Mouse (Mus musculus): ENCODE measurements around the gene Polr3gl. TPM values are rescaled to one million over a fixed set of nuclear protein-coding genes. Genes with fewer than 3 reads are reported as not detected.

Polr3gl gene
- polyA plus RNA-seq, 1 experiment = 9.2 TPM

- 88% methylated on average over 19 of the region's 19 CpGs for WGBS
- H3K4me1 ChIP-seq (ENCODE audit: control insufficient read depth, insufficient read depth, insufficient read length) = peaks cover 19% of the 10 kb centered on the region; the same call in 1 of the 2 replicates
- no peaks in the 10 kb centered on the region for H3K36me3 ChIP-seq (ENCODE audit: control insufficient read depth, insufficient read depth, low read length)
- no peak for TF ChIP-seq POLR2A (IDR thresholded peaks at IDR 0.05; ENCODE audit: low read depth, low read length)
- no peak for TF ChIP-seq CTCF (IDR thresholded peaks at IDR 0.05; ENCODE audit: extremely low read depth, insufficient read depth, insufficient read length, insufficient replicate concordance)
- H3K27me3 ChIP-seq (ENCODE audit: control insufficient read depth, insufficient read depth, low read length) = no peaks in the 10 kb centered on the region
- no peak overlapping the region for H3K27ac ChIP-seq (ENCODE audit: insufficient read depth, low read length)
- DNase-seq (ENCODE audit: low read depth in 1 of 2, low spot score in 2 of 2) = no peak
- H3K4me3 ChIP-seq (ENCODE audit: extremely low read depth, insufficient read depth, insufficient read length) = no peak overlapping the region
These were observed 20.1 kb downstream of the Polr3gl start for GRCm38 (mm10) chr3:96573611-96574511.

DNA sequence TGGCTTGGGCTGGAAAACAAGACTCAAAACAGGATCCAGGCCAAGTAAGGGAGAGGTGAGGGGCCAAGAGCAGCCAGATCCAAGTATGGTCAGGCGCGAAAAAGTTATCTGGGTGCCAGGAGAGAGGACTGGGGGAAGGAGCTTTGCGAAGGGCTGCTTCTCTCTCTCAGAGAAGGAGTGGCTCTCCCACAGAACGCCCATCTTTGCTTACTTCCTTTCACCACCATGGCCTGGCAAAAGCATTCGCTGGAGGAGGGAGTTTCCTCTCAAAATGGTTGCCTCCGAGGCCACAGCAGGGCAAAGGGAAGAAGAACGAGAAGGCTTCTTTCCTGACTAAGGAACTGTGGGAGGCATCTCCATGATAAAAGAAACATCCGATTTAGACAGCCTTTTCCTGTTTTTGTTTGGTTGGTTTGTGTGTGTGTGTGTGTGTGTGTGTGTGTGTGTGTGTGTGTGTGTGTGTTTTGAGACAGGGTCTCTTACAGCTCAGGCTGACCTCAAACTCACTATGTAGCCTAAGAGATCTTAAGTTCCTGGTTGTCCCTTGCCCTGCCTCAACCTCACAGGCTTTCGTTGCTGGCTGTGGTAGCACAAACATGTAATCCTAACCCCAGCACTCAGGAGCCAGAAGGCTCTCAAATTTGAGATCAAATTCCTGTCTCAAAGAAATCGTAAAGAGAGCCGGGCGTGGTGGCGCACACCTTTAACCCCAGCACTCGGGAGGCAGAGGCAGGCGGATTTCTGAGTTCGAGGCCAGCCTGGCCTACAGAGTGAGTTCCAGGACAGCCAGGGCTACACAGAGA is 21.9 kb downstream of the Polr3gl start:
- TF ChIP-seq CTCF (IDR thresholded peaks at IDR 0.05; ENCODE audit: extremely low read depth, insufficient read depth, insufficient read length, insufficient replicate concordance) = no peak
- TF ChIP-seq POLR2A (IDR thresholded peaks at IDR 0.05; ENCODE audit: low read depth, low read length) = no peak
- 66% methylated on average over 16 of the region's 16 CpGs for WGBS
- H3K4me1 ChIP-seq (ENCODE audit: control insufficient read depth, insufficient read depth, insufficient read length) = peaks cover 22% of the 10 kb centered on the region
- peak overlapping the region; percentile 50 for H3K27ac ChIP-seq (ENCODE audit: insufficient read depth, low read length)
- H3K36me3 ChIP-seq (ENCODE audit: control insufficient read depth, insufficient read depth, low read length) = no peaks in the 10 kb centered on the region
- DNase-seq (ENCODE audit: low read depth in 1 of 2, low spot score in 2 of 2) = no peak
- H3K27me3 ChIP-seq (ENCODE audit: control insufficient read depth, insufficient read depth, low read length) = no peaks in the 10 kb centered on the region
- H3K4me3 ChIP-seq (ENCODE audit: extremely low read depth, insufficient read depth, insufficient read length) = no peak overlapping the region

- Histone ChIP-seq H3K4me1 (ENCODE audit: control insufficient read depth, insufficient read depth, insufficient read length) (peaks cover 24% of the 10 kb centered on the region), H3K27me3 (ENCODE audit: control insufficient read depth, insufficient read depth, low read length) (no peaks in the 10 kb centered on the region), H3K4me3 (ENCODE audit: extremely low read depth, insufficient read depth, insufficient read length) (no peak overlapping the region), H3K27ac (ENCODE audit: insufficient read depth, low read length) (no peak overlapping the region), H3K36me3 (ENCODE audit: control insufficient read depth, insufficient read depth, low read length) (no peaks in the 10 kb centered on the region)
- no peak for DNase-seq (ENCODE audit: low read depth in 1 of 2, low spot score in 2 of 2)
- 83% methylated on average over 2 of the region's 2 CpGs for WGBS
- no peak for TF ChIP-seq CTCF (IDR thresholded peaks at IDR 0.05; ENCODE audit: extremely low read depth, insufficient read depth, insufficient read length, insufficient replicate concordance)
- no peak for TF ChIP-seq POLR2A (IDR thresholded peaks at IDR 0.05; ENCODE audit: low read depth, low read length)
These were observed 22.6 kb downstream of the Polr3gl start for GRCm38 (mm10) chr3:96571336-96571735.

- 35% methylated on average over 7 of the region's 7 CpGs for WGBS
- no peak for TF ChIP-seq CTCF (IDR thresholded peaks at IDR 0.05; ENCODE audit: extremely low read depth, insufficient read depth, insufficient read length, insufficient replicate concordance)
- TF ChIP-seq POLR2A (IDR thresholded peaks at IDR 0.05; ENCODE audit: low read depth, low read length) = no peak
- Histone ChIP-seq H3K4me1 (ENCODE audit: control insufficient read depth, insufficient read depth, insufficient read length) (peaks cover 24% of the 10 kb centered on the region), H3K27ac (ENCODE audit: insufficient read depth, low read length) (peak overlapping the region; percentile 10), H3K27me3 (ENCODE audit: control insufficient read depth, insufficient read depth, low read length) (no peaks in the 10 kb centered on the region), H3K4me3 (ENCODE audit: extremely low read depth, insufficient read depth, insufficient read length) (no peak overlapping the region), H3K36me3 (ENCODE audit: control insufficient read depth, insufficient read depth, low read length) (no peaks in the 10 kb centered on the region)
- DNase-seq (ENCODE audit: low read depth in 1 of 2, low spot score in 2 of 2) = no peak
These were observed 23.3 kb downstream of the Polr3gl start for GRCm38 (mm10) chr3:96570643-96571042.

GRCm38 (mm10) chr3:96569966-96570605 is 23.9 kb downstream of the Polr3gl start:
- H3K4me1 ChIP-seq (ENCODE audit: control insufficient read depth, insufficient read depth, insufficient read length) = peaks cover 26% of the 10 kb centered on the region
- DNase-seq (ENCODE audit: low read depth in 1 of 2, low spot score in 2 of 2) = no peak
- H3K27me3 ChIP-seq (ENCODE audit: control insufficient read depth, insufficient read depth, low read length) = no peaks in the 10 kb centered on the region
- H3K4me3 ChIP-seq (ENCODE audit: extremely low read depth, insufficient read depth, insufficient read length) = no peak overlapping the region
- TF ChIP-seq CTCF (IDR thresholded peaks at IDR 0.05; ENCODE audit: extremely low read depth, insufficient read depth, insufficient read length, insufficient replicate concordance) (no peak), POLR2A (IDR thresholded peaks at IDR 0.05; ENCODE audit: low read depth, low read length) (no peak)
- H3K27ac ChIP-seq (ENCODE audit: insufficient read depth, low read length) = peak overlapping the region; percentile 10
- H3K36me3 ChIP-seq (ENCODE audit: control insufficient read depth, insufficient read depth, low read length) = no peaks in the 10 kb centered on the region
- 91% methylated on average over 11 of the region's 11 CpGs for WGBS

DNA sequence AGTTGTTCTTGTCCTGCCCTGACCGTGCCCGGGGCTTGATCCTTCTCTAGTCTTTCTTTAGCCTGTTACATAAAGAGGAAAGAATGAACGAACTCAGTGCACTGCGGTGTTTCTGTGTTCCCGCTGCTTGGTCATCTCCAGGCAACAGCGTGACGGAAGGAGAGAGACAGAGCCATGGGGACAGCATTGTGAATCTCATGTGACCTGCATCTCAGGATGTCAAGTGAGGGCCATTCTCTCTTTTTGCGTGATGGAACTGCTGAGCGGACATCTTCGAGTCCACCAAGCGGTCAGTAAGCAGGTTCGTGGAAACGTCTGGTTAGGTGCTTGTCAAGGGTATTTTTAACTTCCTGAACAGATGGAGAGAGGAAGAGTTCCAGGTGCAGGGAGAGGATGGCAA is 24.5 kb downstream of the Polr3gl start:
- no peak for DNase-seq (ENCODE audit: low read depth in 1 of 2, low spot score in 2 of 2)
- H3K27ac ChIP-seq (ENCODE audit: insufficient read depth, low read length) = no peak overlapping the region
- no peak overlapping the region for H3K4me3 ChIP-seq (ENCODE audit: extremely low read depth, insufficient read depth, insufficient read length)
- H3K36me3 ChIP-seq (ENCODE audit: control insufficient read depth, insufficient read depth, low read length) = no peaks in the 10 kb centered on the region
- no peaks in the 10 kb centered on the region for H3K27me3 ChIP-seq (ENCODE audit: control insufficient read depth, insufficient read depth, low read length)
- TF ChIP-seq CTCF (IDR thresholded peaks at IDR 0.05; ENCODE audit: extremely low read depth, insufficient read depth, insufficient read length, insufficient replicate concordance) = no peak
- no peak for TF ChIP-seq POLR2A (IDR thresholded peaks at IDR 0.05; ENCODE audit: low read depth, low read length)
- peaks cover 26% of the 10 kb centered on the region for H3K4me1 ChIP-seq (ENCODE audit: control insufficient read depth, insufficient read depth, insufficient read length)
- WGBS = 93% methylated on average over 13 of the region's 13 CpGs

All from spleen, adult 2 months (tissue).